Mouse (Mus musculus) intestine, postnatal 0 days (tissue): ENCODE measurements around the gene Arhgef28. TPM values are rescaled to one million over a fixed set of nuclear protein-coding genes. Genes with fewer than 3 reads are reported as not detected.

Experiments
- ATAC-seq: fragments of 200-750 bp; cut with Nextera tagmentation; 2 replicates; pipeline ENCODE4 v1.8.0; 2017; ENCODE audit warnings: mild to moderate bottlenecking, moderate TSS enrichment, moderate library complexity
- H3K27ac ChIP-seq: fragments of 300-500 bp; sonication (generic); 2 replicates; pipeline ENCODE4 v1.5.1; 2014; ENCODE audit warnings: mild to moderate bottlenecking, low read depth, low read length, moderate library complexity
- H3K27me3 ChIP-seq: fragments of 300-500 bp; sonication (generic); replicated peaks from 2 replicates; pipeline ENCODE4 v1.6.1; 2014; ENCODE audit warnings: low read length, mixed read lengths; ENCODE audit not compliant: control insufficient read depth, insufficient read depth
- H3K36me3 ChIP-seq: fragments of 300-500 bp; sonication (generic); 2 replicates; pipeline ENCODE4 v1.6.1; 2014; ENCODE audit warnings: mild to moderate bottlenecking, moderate library complexity; ENCODE audit not compliant: control insufficient read depth, insufficient read depth
- H3K4me1 ChIP-seq: fragments of 300-500 bp; sonication (generic); replicated peaks from 2 replicates; pipeline ENCODE4 v1.6.1; 2014; ENCODE audit warnings: antibody characterized with exemption, low read length, mixed read lengths; ENCODE audit not compliant: control insufficient read depth, insufficient read depth
- H3K4me2 ChIP-seq: fragments of 300-500 bp; sonication (generic); replicated peaks from 2 replicates; pipeline ENCODE4 v1.6.1; 2014; ENCODE audit warnings: low read depth, mild to moderate bottlenecking, moderate library complexity
- H3K4me3 ChIP-seq: fragments of 300-500 bp; sonication (generic); 2 replicates; pipeline ENCODE4 v1.5.1; 2014; ENCODE audit warnings: low read depth, low read length
- H3K9ac ChIP-seq: fragments of 300-500 bp; sonication (generic); 2 replicates; pipeline ENCODE4 v1.6.1; 2014; ENCODE audit warnings: mild to moderate bottlenecking, low read depth, low read length
- H3K9me3 ChIP-seq: fragments of 300-500 bp; sonication (generic); 2 replicates; pipeline ENCODE4 v1.6.1; 2016; ENCODE audit warnings: mixed run types; ENCODE audit not compliant: control insufficient read depth
- CTCF ChIP-seq: sonication (generic); IDR thresholded peaks from 2 replicates; pipeline ENCODE4 v1.5.1; 2016; ENCODE audit warnings: low read depth, mild to moderate bottlenecking, control low read depth, antibody characterized with exemption, moderate library complexity
- WGBS: fragments of 180-500 bp; shearing (Covaris S2); extraction: QIAGEN DNeasy Blood & Tissue Kit; methylation state at CpG from one replicate; pipeline ENCODE4 v1.1.7; 2014; 5-methylcytosine and 5-hydroxymethylcytosine counted together
- polyA plus RNA-seq: library from polyadenylated mRNA; unstranded; fragments of >200 nt; fragmentation: Nextera tagmentation; extraction: Ambion mirVana; gene quantifications from 2 replicates; pipeline ENCODE4 v1.2.1, GENCODE M21; 2015

The Arhgef28 gene
- polyA plus RNA-seq, 1 experiment from 2014 or later = 13.8 TPM

DNA sequence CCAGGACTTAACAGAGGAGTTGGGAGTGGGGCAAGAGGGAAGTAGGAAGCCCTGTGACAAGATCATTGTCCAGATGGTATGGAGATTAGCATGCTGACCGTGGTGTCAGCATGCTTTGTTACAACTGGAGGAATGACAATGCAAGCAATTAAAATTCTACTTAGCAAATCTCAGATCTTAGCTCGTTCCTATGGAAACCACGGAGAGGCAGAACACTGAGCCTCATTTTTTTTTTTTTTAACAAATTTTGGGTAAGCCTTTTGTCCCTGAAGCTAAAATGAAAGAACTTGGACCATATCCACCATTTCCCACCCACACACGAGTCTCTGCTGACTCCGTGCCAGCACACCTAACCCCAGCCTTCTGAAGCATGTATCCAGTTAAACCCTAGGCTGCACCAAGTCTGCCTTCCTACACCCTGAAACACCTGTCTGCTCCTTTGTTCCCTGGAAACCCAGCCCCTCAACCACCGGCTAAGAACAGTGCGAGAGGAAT is 246.8 kb downstream of the Arhgef28 start:
- H3K4me1 ChIP-seq = no peaks in the 10 kb centered on the region
- no peak overlapping the region for H3K4me3 ChIP-seq
- no peak overlapping the region for H3K27ac ChIP-seq
- H3K27me3 ChIP-seq = no peaks in the 10 kb centered on the region
- no peak overlapping the region for H3K4me2 ChIP-seq
- H3K9me3 ChIP-seq = no peaks in the 10 kb centered on the region
- no peak for ATAC-seq
- H3K9ac ChIP-seq = no peak overlapping the region
- TF ChIP-seq CTCF = no peak
- WGBS = 56% methylated on average over 7 of the region's 7 CpGs
- H3K36me3 ChIP-seq = peaks cover 9% of the 10 kb centered on the region; the same call in 1 of the 2 replicates

DNA sequence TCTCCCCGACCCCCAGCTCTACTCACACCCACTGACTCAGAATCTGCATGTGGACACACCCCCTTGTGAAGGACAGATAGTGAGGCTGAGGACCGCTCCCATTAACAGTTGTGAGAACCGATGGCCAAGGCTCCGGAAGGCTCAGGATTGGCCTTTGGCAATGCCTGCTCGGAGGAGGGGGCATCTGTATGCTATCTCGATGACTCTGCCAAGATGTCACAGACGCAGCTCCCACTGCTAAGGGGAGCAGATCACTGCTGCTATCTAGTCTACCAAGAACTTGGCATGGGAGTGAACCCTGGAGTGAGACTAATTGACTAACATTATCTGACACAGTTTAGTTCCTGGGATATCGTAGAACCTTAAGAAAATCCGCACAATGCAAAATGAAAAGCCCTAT is 250.5 kb downstream of the Arhgef28 start:
- no peak overlapping the region for H3K4me2 ChIP-seq
- TF ChIP-seq CTCF = no peak
- no peaks in the 10 kb centered on the region for H3K27me3 ChIP-seq
- ATAC-seq = no peak
- 62% methylated on average over 9 of the region's 9 CpGs for WGBS
- no peaks in the 10 kb centered on the region for H3K9me3 ChIP-seq
- H3K4me3 ChIP-seq = no peak overlapping the region
- H3K4me1 ChIP-seq = no peaks in the 10 kb centered on the region
- peaks cover 6% of the 10 kb centered on the region; the same call in 1 of the 2 replicates for H3K36me3 ChIP-seq
- H3K27ac ChIP-seq = no peak overlapping the region
- H3K9ac ChIP-seq = no peak overlapping the region

DNA sequence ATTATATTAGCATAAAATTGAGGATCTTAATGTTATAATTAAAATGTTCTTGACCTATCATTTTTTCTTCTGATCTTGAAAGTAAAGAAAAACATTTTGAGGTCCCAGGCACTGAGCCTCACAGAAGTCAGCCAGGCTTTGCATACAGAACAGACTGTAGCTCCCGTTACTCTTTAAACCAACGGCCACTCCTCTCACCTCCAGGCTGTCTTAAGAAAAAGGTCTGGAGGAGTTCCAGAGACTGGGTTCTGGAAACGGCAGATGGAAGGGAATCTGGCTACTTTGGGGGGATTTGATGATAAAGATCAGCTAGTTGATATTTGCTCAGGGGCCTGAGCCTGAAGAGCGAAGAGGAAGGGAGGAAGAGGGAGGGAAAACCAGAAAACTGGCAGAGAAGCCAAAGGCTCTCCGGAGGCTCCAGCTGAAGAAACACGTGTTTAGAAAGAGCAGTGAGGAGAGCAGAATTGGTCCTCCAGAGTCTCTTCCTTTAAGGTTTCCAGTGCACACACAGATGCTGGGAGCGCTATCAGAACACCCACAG is 251.2 kb downstream of the Arhgef28 start:
- H3K27me3 ChIP-seq = no peaks in the 10 kb centered on the region
- TF ChIP-seq CTCF = no peak
- no peaks in the 10 kb centered on the region for H3K4me1 ChIP-seq
- H3K4me2 ChIP-seq = no peak overlapping the region
- no peak overlapping the region for H3K9ac ChIP-seq
- no peak for ATAC-seq
- no peak overlapping the region for H3K27ac ChIP-seq
- peaks cover 6% of the 10 kb centered on the region; the same call in 1 of the 2 replicates for H3K36me3 ChIP-seq
- H3K4me3 ChIP-seq = no peak overlapping the region
- no peaks in the 10 kb centered on the region for H3K9me3 ChIP-seq
- 42% methylated on average over 7 of the region's 7 CpGs for WGBS

DNA sequence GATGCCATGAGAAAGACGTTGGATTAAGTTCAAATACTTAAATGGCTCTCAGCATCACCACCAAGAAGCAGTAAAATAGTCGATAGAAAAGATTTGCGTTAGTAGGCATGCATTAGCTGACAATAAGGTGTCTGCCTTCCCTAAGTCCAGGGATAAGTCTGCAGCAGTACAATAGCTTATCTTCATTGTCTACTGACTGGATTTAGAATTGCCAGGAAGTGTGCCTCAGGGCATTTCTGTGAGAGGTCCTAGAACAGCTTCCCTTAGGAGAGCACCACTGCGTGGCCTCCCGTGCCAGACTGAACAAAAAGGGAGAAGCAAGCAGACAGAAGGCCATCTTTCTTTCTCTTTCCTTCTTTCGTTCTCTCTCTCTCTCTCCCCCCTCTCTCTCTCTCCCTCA is 252.2 kb downstream of the Arhgef28 start:
- peaks cover 6% of the 10 kb centered on the region; the same call in 1 of the 2 replicates for H3K36me3 ChIP-seq
- no peaks in the 10 kb centered on the region for H3K4me1 ChIP-seq
- no peak overlapping the region for H3K9ac ChIP-seq
- no peak for TF ChIP-seq CTCF
- no peaks in the 10 kb centered on the region for H3K27me3 ChIP-seq
- H3K9me3 ChIP-seq = no peaks in the 10 kb centered on the region
- 82% methylated on average over 6 of the region's 6 CpGs for WGBS
- H3K27ac ChIP-seq = no peak overlapping the region
- no peak overlapping the region for H3K4me3 ChIP-seq
- no peak for ATAC-seq
- H3K4me2 ChIP-seq = no peak overlapping the region

DNA sequence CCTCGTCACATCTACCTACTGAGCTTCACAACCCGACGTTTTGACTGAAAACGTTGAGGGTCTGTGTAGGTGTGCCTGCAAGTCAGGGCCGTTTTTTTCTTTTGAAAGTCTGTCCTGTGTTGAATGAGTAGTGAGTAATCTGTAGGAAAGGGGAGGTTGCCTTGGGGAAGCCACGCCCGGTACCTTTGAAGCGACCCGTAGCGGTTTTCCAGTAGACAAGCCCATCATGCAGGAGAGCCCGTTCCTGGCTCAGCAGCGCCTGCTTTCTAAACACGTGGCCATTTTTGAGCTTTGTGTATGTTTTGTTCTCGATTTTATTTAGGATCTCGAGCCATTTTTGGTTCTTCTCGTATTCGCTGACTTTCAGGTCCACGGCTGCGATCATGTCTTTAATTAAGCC is 252.7 kb downstream of the Arhgef28 start:
- ATAC-seq = no peak
- no peak overlapping the region for H3K27ac ChIP-seq
- H3K9ac ChIP-seq = no peak overlapping the region
- no peaks in the 10 kb centered on the region for H3K4me1 ChIP-seq
- H3K4me2 ChIP-seq = no peak overlapping the region
- 94% methylated on average over 19 of the region's 19 CpGs for WGBS
- H3K9me3 ChIP-seq = no peaks in the 10 kb centered on the region
- TF ChIP-seq CTCF = no peak
- no peak overlapping the region for H3K4me3 ChIP-seq
- no peaks in the 10 kb centered on the region for H3K27me3 ChIP-seq
- peaks cover 6% of the 10 kb centered on the region; the same call in 1 of the 2 replicates for H3K36me3 ChIP-seq

DNA sequence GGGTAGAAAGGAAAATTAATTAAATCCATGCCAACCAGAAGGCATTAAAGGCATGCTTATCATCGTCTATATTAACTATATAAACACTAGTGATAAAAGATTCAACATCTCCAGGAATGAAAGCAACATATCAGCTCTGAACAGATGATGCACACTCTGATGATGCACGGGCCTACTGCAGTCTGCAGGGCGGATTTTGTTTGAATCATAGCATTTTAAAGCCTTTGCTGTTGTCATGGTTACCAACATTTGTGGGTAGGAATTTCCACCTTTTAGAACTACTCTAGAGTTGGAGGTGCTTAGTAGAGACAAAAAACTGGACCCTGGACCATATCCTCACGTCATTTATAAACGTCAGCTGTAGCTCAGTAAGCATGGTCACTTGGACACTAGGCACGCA is 257.4 kb downstream of the Arhgef28 start:
- Histone ChIP-seq H3K27me3 (no peaks in the 10 kb centered on the region; the same call in 1 of the 2 replicates), H3K36me3 (peaks cover 14% of the 10 kb centered on the region; the same call in 1 of the 2 replicates), H3K9me3 (no peaks in the 10 kb centered on the region), H3K9ac (no peak overlapping the region), H3K4me3 (no peak overlapping the region), H3K4me2 (no peak overlapping the region), H3K4me1 (no peaks in the 10 kb centered on the region), H3K27ac (no peak overlapping the region)
- 92% methylated on average over 6 of the region's 6 CpGs for WGBS
- no peak for ATAC-seq
- TF ChIP-seq CTCF = no peak
